Mouse (Mus musculus) adrenal gland, adult (tissue): ENCODE measurements around the gene Ttyh3.

ENCODE experiments used
- DNase-seq, 2 experiments: peaks; one replicate each; pipeline ENCODE4 v3.0.0; 2022 to 2023; ENCODE audit warnings: low spot score in 1 of 2; ENCODE audit not compliant: inconsistent age in 2 of 2

The Ttyh3 gene

GRCm38 (mm10) chr5:140654096-140654845 lies 5.4 kb upstream of the Ttyh3 start:
- DNase-seq: peak; percentile 90 to 96

GRCm38 (mm10) chr5:140652587-140652986 lies 3.8 kb upstream of the Ttyh3 start:
- DNase-seq: peak in 1 of 2 experiments; percentile 70

GRCm38 (mm10) chr5:140651231-140651630 lies 2.4 kb upstream of the Ttyh3 start:
- peak in 1 of 2 experiments; percentile 29 for DNase-seq

- DNase-seq: no peak
Measured at GRCm38 (mm10) chr5:140649881-140650414, 1.1 kb upstream of the Ttyh3 start.

GRCm38 (mm10) chr5:140649101-140649667 lies 353 bp upstream of the Ttyh3 start:
- peak; percentile 98 to 99 for DNase-seq

GRCm38 (mm10) chr5:140647821-140648518 lies 861 bp downstream of the Ttyh3 start:
- DNase-seq: peak; percentile 68 to 88

GRCm38 (mm10) chr5:140647031-140647760 lies 1.6 kb downstream of the Ttyh3 start:
- peak; percentile 60 to 78 for DNase-seq

GRCm38 (mm10) chr5:140646171-140646570 lies 2.7 kb downstream of the Ttyh3 start:
- DNase-seq: peak in 1 of 2 experiments; percentile 51

GRCm38 (mm10) chr5:140645454-140645853 lies 3.4 kb downstream of the Ttyh3 start:
- peak in 1 of 2 experiments; percentile 56 for DNase-seq

- DNase-seq: peak in 1 of 2 experiments; percentile 62
Measured at GRCm38 (mm10) chr5:140644702-140645201, 4.1 kb downstream of the Ttyh3 start.

- DNase-seq: peak in 1 of 2 experiments; percentile 51
Measured at GRCm38 (mm10) chr5:140644263-140644662, 4.6 kb downstream of the Ttyh3 start.

GRCm38 (mm10) chr5:140642076-140642475 lies 6.8 kb downstream of the Ttyh3 start:
- peak in 1 of 2 experiments; percentile 63 for DNase-seq

GRCm38 (mm10) chr5:140641254-140641928 lies 7.4 kb downstream of the Ttyh3 start:
- peak in 1 of 2 experiments; percentile 38 for DNase-seq

GRCm38 (mm10) chr5:140640812-140641211 lies 8.0 kb downstream of the Ttyh3 start:
- no peak for DNase-seq

GRCm38 (mm10) chr5:140639871-140640270 lies 9.0 kb downstream of the Ttyh3 start:
- DNase-seq: peak in 1 of 2 experiments; percentile 53

- no peak for DNase-seq
Measured at GRCm38 (mm10) chr5:140639312-140639711, 9.5 kb downstream of the Ttyh3 start.

- peak in 1 of 2 experiments; percentile 34 for DNase-seq
Measured at GRCm38 (mm10) chr5:140638484-140638883, 10.3 kb downstream of the Ttyh3 start.

GRCm38 (mm10) chr5:140637989-140638388 lies 10.8 kb downstream of the Ttyh3 start:
- DNase-seq: no peak

- no peak for DNase-seq
Measured at GRCm38 (mm10) chr5:140637058-140637410, 11.8 kb downstream of the Ttyh3 start.
